Mouse (Mus musculus) C2C12 (cell line): Measurements from ENCODE around the gene Tnip1.

Experiments used
- CEBPB ChIP-seq: IDR thresholded peaks from one replicate; pipeline ENCODE4 v1.6.1; 2011; ENCODE audit warnings: low read depth, mild to moderate bottlenecking, control low read depth, moderate library complexity
- CTCF ChIP-seq: IDR thresholded peaks from one replicate; pipeline ENCODE4 v1.5.1; 2011; ENCODE audit not compliant: control insufficient read depth, insufficient read depth, insufficient read length
- MAX ChIP-seq: IDR thresholded peaks from one replicate; pipeline ENCODE4 v1.6.1; 2011; ENCODE audit warnings: mild to moderate bottlenecking, control low read depth
- MYOG ChIP-seq: IDR thresholded peaks from one replicate; pipeline ENCODE4 v1.6.1; 2011; ENCODE audit not compliant: control insufficient read depth, insufficient read length; ENCODE audit errors: extremely low read depth
- USF1 ChIP-seq: IDR thresholded peaks from one replicate; pipeline ENCODE4 v1.6.1; 2011; ENCODE audit warnings: low read depth, mild to moderate bottlenecking, control low read depth, moderate library complexity

DNA sequence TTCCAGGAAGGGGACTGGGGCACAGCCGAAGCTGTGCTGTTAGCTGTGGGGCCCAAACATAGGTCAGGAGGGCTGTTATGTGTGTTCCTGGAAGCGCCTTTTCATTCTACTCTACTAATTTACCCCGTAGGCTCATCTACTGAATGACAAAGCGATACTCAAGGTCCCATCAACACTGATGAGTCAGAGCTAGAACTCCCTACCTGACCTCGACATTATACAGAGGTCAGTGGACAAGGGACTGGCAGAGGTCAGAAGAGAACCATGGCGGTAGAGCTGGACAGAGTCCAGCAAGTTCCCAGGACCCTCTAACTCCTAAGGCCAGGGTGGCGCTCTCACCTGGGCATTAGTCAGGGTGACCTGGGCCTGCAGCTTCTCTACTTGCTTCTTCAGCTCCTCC, 45.3 kb downstream of the Tnip1 start:
- TF ChIP-seq MYOG (no peak), CTCF (no peak), CEBPB (no peak), MAX (no peak), USF1 (no peak)
